Mouse (Mus musculus): Measurements from ENCODE around the gene Nxpe5.

GRCm38 (mm10) chr5:138275216-138276050 lies 49.7 kb downstream of the Nxpe5 start:
- no peak for TF ChIP-seq CTCF (IDR thresholded peaks at IDR 0.05; ENCODE audit: low read depth)
- TF ChIP-seq EP300 (IDR thresholded peaks at IDR 0.05; ENCODE audit: low read depth) = no peak

Data from liver, embryonic 14.5 days (tissue).